Mouse (Mus musculus) E14TG2a.4 (cell line): Measurements from ENCODE around the gene Aff3.

Experiments used
- H3K27me3 ChIP-seq: 2 replicates; pipeline ENCODE4 v1.6.1; 2014; ENCODE audit warnings: low read length, control low read depth; ENCODE audit not compliant: insufficient read depth
- H3K36me3 ChIP-seq: 2 replicates; pipeline ENCODE4 v1.6.1; 2014; ENCODE audit warnings: low read length, control low read depth; ENCODE audit not compliant: insufficient read depth
- H3K4me1 ChIP-seq: replicated peaks from 2 replicates; pipeline ENCODE4 v1.6.1; 2014; ENCODE audit warnings: low read depth, low read length, control low read depth
- H3K4me3 ChIP-seq: replicated peaks from 2 replicates; pipeline ENCODE4 v1.5.1; 2014; ENCODE audit warnings: mild to moderate bottlenecking, low read length
- H3K9me3 ChIP-seq: 2 replicates; pipeline ENCODE4 v1.6.1; 2014; ENCODE audit warnings: low read length, control low read depth
- CTCF ChIP-seq: conservative IDR thresholded peaks from 2 replicates; pipeline ENCODE4 v1.5.1; 2014; ENCODE audit warnings: low read length
- NANOG ChIP-seq: IDR thresholded peaks from 2 replicates; pipeline ENCODE4 v1.6.1; 2014; ENCODE audit warnings: borderline replicate concordance, low read length, mixed read lengths
- POU5F1 ChIP-seq: IDR thresholded peaks from 2 replicates; pipeline ENCODE4 v1.6.1; 2014; ENCODE audit warnings: low read length, borderline replicate concordance

Aff3 gene

GRCm38 (mm10) chr1:38389576-38389975, 275.2 kb downstream of the Aff3 start:
- Histone ChIP-seq H3K36me3 (no peaks in the 10 kb centered on the region), H3K4me3 (no peak overlapping the region), H3K9me3 (0 out of 2 replicates have a peak, but pooled peaks cover 5% of the 10 kb centered on the region), H3K27me3 (no peaks in the 10 kb centered on the region), H3K4me1 (peaks cover 35% of the 10 kb centered on the region)
- TF ChIP-seq POU5F1 (no peak), CTCF (no peak), NANOG (no peak)

GRCm38 (mm10) chr1:38388466-38388865, 276.3 kb downstream of the Aff3 start:
- Histone ChIP-seq H3K27me3 (no peaks in the 10 kb centered on the region), H3K4me3 (no peak overlapping the region), H3K4me1 (peaks cover 30% of the 10 kb centered on the region), H3K36me3 (no peaks in the 10 kb centered on the region), H3K9me3 (0 out of 2 replicates have a peak, but pooled peaks cover 5% of the 10 kb centered on the region)
- no peak for TF ChIP-seq CTCF
- no peak for TF ChIP-seq POU5F1
- no peak for TF ChIP-seq NANOG

- no peaks in the 10 kb centered on the region for H3K27me3 ChIP-seq
- peaks cover 22% of the 10 kb centered on the region for H3K4me1 ChIP-seq
- TF ChIP-seq POU5F1: no peak
- no peak for TF ChIP-seq CTCF
- no peak for TF ChIP-seq NANOG
- H3K9me3 ChIP-seq: 0 out of 2 replicates have a peak, but pooled peaks cover 5% of the 10 kb centered on the region
- H3K36me3 ChIP-seq: no peaks in the 10 kb centered on the region
- no peak overlapping the region for H3K4me3 ChIP-seq
Measured at GRCm38 (mm10) chr1:38387438-38387837, 277.3 kb downstream of the Aff3 start.

- no peak for TF ChIP-seq NANOG
- peaks cover 9% of the 10 kb centered on the region for H3K4me1 ChIP-seq
- no peak overlapping the region for H3K4me3 ChIP-seq
- no peaks in the 10 kb centered on the region for H3K36me3 ChIP-seq
- H3K9me3 ChIP-seq: peaks cover 25% of the 10 kb centered on the region
- no peaks in the 10 kb centered on the region for H3K27me3 ChIP-seq
Measured at GRCm38 (mm10) chr1:38384457-38385121, 280.2 kb downstream of the Aff3 start.

- TF ChIP-seq POU5F1: no peak
- no peak for TF ChIP-seq NANOG
- no peak for TF ChIP-seq CTCF
- Histone ChIP-seq H3K4me1 (peaks cover 9% of the 10 kb centered on the region), H3K9me3 (peaks cover 25% of the 10 kb centered on the region), H3K36me3 (no peaks in the 10 kb centered on the region), H3K4me3 (no peak overlapping the region), H3K27me3 (no peaks in the 10 kb centered on the region)
Measured at GRCm38 (mm10) chr1:38384010-38384409, 280.7 kb downstream of the Aff3 start.

GRCm38 (mm10) chr1:38382683-38383082, 282.1 kb downstream of the Aff3 start:
- Histone ChIP-seq H3K4me1 (peaks cover 9% of the 10 kb centered on the region), H3K36me3 (no peaks in the 10 kb centered on the region), H3K4me3 (no peak overlapping the region), H3K27me3 (no peaks in the 10 kb centered on the region), H3K9me3 (peaks cover 25% of the 10 kb centered on the region)
- TF ChIP-seq NANOG: no peak
- no peak for TF ChIP-seq CTCF
- TF ChIP-seq POU5F1: no peak

- Histone ChIP-seq H3K27me3 (no peaks in the 10 kb centered on the region), H3K9me3 (peaks cover 25% of the 10 kb centered on the region), H3K36me3 (no peaks in the 10 kb centered on the region), H3K4me1 (no peaks in the 10 kb centered on the region), H3K4me3 (no peak overlapping the region)
- no peak for TF ChIP-seq POU5F1
- no peak for TF ChIP-seq NANOG
- TF ChIP-seq CTCF: no peak
Measured at GRCm38 (mm10) chr1:38377930-38378329, 286.8 kb downstream of the Aff3 start.

- no peaks in the 10 kb centered on the region for H3K4me1 ChIP-seq
- no peaks in the 10 kb centered on the region for H3K27me3 ChIP-seq
- H3K36me3 ChIP-seq: no peaks in the 10 kb centered on the region
- TF ChIP-seq POU5F1: no peak
- no peak for TF ChIP-seq NANOG
- TF ChIP-seq CTCF: no peak
- no peak overlapping the region for H3K4me3 ChIP-seq
- no peaks in the 10 kb centered on the region for H3K9me3 ChIP-seq
Measured at GRCm38 (mm10) chr1:38369166-38369565, 295.6 kb downstream of the Aff3 start.
